Mouse (Mus musculus) heart, adult 11 months (tissue): ENCODE data around the gene Rnd1.

ENCODE experiments used
- DNase-seq: peaks from one replicate; pipeline ENCODE4 v3.0.0; 2022

Rnd1 gene

DNA sequence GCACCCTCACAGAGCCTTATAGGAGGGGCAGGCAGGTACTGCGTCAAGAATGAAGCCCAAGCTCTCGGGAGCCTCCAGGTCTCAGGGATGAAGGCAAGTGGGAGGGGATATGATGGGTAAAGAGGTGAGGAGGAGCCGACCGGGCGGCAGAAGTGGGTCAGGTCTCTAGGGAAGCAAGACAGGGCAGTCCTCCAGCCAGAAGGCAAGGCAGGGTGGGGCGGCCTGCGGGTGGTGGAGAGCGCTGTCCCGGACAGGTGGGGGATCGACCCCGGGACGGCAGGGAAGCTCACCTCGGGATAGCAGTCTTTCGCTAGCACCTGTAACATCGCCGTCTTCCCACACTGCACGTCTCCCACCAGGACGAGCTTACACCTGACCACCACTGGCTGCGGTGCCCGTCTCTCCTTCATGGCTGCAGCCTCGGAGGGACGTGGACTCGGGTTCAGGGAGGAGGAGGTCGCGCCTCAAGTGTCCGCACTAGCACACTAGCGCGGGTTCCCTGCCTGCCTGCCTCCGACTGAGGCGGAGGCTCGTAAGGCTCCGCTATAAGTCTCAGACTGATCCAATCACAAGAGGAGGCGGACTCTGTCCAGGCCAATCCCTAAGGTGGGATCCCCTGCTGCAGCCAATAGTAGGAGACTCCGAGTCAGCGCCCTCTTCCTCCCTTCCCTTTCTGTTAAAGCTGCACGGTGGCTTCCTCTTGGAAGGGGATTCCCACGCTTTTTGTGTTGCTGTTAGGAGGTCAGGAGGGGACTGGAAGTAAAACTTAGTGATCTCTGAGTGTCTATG is at the start of gene Rnd1:
Gene Rnd1 (minus strand): TSS at position 522 of the 789 bp plus-strand sequence.
- DNase-seq = peak; percentile 100

DNA sequence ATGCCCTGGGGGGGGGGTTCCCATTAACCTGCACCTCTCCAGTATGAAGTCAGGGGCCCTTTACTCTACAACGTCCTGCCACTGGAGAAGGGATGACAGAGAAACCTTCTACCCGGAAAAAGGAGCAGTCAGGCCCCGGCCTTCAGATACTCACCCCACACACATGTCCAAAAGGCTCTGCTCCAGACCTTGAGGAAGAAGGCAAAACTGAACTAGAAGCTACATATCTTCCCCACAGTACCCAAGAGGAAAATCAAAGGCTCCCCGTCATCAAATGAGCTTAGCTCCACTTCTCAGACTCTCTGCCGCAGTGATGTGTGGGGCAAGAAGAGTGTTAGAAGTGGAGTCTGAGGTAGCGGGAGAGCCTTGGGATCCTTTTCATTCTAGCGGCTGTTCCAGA is 49.5 kb upstream of the Rnd1 start:
- no peak for DNase-seq

DNA sequence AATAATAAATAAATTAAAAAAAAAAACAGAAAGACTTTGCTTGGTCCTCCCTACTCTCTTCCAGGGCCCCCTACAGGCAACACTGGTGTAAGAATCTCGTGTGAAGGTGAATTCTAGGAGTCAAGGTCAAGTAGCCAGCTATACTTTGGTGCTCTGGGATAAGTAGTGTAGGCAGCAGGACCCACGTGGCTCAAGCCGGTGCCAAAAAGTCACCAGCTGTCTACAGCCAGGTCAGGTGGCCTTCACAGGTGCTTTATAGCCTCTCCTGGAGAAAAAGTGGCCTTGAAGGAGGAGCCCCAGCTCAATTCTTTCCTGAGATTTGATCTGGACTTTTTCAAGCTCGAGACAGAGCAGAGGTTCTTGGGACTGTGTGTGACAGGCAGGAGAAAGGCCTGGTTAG is 48.8 kb upstream of the Rnd1 start:
- DNase-seq = no peak

- no peak for DNase-seq
These were observed 47.2 kb upstream of the Rnd1 start for GRCm38 (mm10) chr15:98724441-98724840.

GRCm38 (mm10) chr15:98722854-98723253 is 45.6 kb upstream of the Rnd1 start:
- DNase-seq = no peak

- no peak for DNase-seq
These were observed 44.9 kb upstream of the Rnd1 start for GRCm38 (mm10) chr15:98722191-98722590.

GRCm38 (mm10) chr15:98717301-98717700 is 40.0 kb upstream of the Rnd1 start:
- no peak for DNase-seq

- peak; percentile 97 for DNase-seq
These were observed 37.0 kb upstream of the Rnd1 start for GRCm38 (mm10) chr15:98714230-98714652.

DNA sequence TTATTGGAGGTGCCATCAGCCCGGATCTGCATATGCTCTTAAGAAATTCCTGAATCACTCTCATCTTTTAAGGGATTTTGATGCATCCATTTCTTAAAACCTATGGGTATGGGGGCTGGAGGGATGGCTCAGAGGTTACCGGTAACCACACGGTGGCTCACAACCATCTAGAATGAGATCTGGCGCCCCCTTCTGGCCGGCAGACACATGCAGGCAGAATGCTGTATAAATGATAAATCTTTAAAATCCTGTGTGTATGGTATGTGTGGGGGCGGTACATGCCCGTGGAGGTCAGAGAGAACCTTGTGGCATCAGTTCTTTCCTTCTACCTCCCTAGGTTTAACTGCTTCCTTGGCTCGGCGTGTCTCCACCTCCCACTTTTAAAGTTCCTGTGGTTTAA is 33.2 kb upstream of the Rnd1 start:
- no peak for DNase-seq

DNA sequence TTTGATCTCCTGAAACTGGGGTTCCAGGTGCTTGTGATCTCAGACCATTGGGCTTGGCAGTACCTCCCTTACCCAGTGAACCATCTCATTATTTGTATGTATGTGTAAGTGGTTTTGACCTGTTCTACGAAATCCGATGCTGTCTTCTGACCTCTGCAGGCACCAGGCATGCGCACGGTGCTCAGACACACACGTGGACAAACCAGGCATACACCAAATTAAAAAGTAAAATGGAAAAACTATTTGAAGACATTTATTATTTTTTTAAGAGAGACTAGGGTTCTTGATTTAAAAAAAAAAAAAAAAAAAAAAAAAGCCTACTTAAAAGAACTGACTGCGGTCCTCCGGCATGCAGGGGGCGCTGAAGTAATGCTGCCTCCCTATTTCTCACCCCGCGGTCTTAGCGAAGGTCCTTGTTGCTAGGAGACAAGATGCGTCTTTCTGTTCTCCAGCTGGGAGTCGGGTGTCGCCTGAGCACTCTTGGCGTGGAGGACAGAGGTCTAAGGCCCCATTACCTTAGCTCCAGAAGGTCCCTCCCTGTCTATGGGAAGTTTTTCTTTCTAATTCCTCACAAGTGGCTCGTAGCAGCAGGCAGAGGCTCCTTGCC is 30.6 kb upstream of the Rnd1 start, which contains the start of gene Ccdc65:
Gene Ccdc65 (plus strand): TSS at position 442 of the 607 bp plus-strand sequence.
- DNase-seq = peak; percentile 98

GRCm38 (mm10) chr15:98704312-98704711 is 27.1 kb upstream of the Rnd1 start:
- DNase-seq = no peak

- DNase-seq = peak; percentile 97
These were observed 22.2 kb upstream of the Rnd1 start for GRCm38 (mm10) chr15:98699190-98700105.

- DNase-seq = no peak
These were observed 19.0 kb upstream of the Rnd1 start for GRCm38 (mm10) chr15:98696216-98696615.

DNA sequence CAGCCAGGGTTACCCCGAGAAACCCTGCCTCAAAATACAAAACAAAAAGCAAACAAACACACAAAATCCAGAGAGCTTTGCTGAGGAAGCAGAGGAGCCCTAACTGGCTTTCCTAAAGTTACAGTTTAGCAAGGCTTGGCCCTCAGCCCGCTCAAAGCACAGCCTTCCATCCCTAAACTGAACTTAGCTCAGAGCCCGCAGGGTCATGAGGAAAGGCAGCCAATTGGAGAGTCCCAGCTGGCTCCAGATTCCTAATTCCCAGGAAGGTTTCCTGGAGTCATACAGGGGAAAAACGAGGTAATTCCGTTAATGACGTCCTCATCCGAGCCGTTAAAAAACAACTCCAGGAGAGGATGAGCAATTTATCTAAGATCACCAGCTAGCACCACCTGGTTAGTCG is 18.5 kb upstream of the Rnd1 start:
- peak; percentile 94 for DNase-seq

DNA sequence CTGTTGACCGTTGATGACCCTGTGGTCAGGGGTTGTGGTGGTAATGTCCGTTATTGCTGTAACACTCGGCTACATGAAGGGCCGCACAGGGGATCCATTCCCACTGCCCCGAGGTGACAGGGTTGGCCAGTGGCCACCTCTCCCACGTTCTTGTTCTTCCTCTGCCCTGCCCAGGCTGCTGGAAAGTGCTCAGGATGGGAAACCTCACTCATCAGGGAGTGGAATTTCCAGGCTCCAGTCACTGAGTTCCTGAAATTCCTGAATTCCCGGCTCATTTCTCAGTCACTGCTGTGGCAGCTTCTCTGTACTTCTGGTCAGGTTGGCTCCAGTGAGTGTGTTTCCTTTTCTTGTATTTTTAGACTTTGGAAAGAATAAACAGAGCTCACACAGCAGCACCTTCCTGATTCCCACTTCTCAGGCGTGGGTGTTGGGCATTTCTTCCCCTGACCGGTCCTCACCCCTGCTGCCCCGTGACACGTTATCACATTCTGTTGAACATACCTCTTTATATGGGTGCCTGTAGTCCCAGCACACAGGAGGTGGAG is 15.0 kb upstream of the Rnd1 start:
- peak; percentile 98 for DNase-seq

DNA sequence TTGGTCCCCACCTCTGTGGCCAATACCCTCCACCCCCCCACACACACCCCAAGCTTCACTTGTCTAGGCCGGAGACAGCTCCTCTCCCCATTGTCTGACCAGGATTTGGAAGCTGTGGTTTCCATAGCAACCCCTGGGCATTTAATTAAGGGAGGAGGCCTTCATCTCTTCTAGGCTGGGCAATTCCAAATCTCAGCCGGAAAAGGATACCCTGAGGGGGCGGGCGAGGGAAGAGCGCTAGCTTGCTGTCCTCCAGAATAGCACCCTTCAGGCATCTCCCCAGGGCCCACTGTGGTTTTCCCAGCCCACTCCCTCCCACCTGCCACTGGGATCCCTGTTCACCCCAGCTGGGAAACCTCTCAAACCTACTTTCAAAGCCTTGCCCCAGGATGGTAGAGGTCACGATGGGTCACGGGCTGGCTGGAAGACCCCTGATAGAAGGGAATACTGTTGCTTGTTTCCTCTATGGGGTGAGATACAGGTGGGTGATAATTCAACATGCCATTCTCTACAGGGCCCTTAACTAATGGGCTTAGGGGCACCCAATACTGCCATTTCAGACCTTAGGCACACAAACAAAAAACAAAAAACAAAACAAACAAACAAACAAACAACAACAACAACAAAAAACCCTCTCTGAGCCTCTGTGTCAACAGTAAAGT is 14.4 kb upstream of the Rnd1 start:
- no peak for DNase-seq

DNA sequence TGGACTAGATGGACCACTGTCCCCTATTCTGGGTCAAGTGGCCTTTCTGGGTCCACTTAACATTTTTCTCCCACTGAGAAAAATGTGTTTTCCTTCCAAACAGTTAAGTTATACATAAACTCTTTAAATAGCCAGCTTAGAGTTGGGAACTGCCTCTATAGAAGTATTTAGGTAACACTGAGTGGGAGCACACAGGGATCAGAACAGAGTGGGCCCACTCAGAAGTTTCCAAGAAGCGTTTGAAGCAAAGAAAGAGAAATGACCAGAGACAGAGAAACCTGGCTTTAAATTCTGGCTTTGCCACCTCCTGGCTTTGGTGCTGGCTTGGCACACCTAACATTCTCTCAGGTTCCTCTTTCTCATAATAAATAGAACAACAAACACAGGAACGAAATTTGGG is 12.4 kb upstream of the Rnd1 start:
- DNase-seq = no peak

DNA sequence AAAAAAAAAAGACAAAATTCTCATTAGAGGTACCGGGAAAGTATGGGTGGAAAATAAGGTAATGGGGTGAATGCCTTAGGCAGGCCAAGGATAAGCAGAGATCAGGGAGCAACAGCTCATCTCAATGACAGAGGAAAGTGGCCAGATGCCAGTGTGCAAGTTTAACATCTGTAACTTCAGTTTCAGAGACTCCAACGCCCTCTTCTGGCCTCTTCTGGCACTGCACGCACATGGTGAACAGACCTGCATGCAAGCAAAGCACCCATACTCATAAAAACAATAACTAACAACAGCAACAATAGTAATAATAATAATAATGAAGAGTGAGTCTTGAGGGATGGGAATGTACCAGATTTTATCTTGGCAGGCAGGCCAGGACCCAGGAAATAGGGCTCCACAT is 8.7 kb upstream of the Rnd1 start:
- DNase-seq = no peak

- DNase-seq = no peak
These were observed 6.5 kb upstream of the Rnd1 start for GRCm38 (mm10) chr15:98683746-98684145.

GRCm38 (mm10) chr15:98683177-98683576 is 5.9 kb upstream of the Rnd1 start:
- DNase-seq = no peak

DNA sequence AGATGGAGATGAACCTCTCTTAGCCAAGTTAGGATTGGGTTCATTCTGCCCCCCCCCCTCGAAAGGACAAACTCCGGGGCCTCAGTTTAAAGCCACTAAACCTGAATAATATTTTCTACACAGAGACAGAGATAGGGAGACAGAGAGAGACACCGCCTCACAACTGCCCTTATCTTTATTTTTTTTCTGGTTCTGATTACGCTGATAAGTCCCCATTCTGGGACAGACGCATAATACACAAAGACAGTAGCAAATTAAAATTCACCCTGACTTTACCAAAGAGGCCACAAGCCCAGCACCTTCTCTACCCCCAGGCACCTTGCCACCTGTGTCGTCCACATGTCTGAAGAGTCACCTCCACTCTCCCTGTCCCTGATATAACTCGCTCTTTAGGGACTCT is 4.4 kb upstream of the Rnd1 start:
- no peak for DNase-seq

DNA sequence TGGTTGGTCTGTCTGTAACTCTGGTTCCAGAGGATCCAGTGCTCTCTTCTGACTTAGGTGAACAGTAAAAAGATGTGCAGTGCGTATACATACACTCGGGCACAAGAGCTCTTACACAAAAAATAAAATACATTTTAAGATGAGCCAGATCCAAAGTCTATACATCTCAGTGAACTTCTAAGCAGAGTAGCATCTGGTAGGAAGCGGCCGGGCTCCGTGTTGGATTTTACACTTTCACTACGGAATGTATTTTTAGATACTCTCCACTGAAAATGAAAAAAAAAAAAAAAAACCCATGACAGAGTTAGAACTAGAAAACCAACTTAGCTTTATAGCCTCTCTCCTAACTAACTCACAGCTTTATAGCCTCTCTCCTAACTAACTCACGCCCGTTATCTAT is 3.4 kb upstream of the Rnd1 start:
- no peak for DNase-seq

DNA sequence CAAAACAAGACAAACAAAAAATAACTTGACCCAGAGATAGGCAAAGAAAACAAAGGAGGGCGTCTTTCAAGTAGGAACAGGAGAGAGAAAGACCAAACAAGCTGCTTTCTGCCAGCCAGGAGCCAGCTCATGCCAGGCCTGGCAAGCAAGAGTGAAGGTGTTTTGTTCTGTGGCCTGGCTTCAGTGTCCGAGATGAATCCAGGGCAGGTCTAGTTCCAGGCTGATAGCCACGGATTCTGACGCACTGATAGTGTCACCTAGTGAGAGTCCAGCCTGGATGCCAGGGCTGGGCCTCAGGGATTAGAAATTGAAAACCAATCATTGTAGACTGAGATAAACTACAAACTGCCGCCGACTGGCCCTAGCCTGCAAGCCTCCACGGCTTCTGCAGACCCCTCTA is 716 bp upstream of the Rnd1 start:
- DNase-seq = peak; percentile 86
